Mouse (Mus musculus): ENCODE data around the gene Hes2.

DNA sequence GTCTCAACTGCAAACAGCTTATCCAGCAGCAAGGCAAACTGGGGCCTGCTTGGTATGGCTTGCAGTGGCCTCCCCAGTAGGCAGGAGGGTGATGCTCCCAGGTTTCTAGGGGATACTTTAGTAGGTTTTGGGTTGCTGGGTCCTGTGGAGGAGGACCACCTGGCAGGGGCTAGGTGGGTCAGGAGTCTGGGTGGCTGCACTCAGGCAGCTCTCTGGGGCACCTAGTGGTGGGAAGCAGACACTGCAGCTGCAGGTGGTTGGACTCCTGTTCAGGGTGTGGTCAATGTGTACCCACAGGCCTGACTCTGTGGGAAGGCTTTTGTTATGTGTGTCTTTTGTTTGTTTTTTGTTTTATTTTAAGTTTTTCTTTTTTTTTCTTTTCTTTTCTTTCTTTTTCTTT lies 24.2 kb upstream of the Hes2 start:
- TF ChIP-seq ZNF384 (IDR thresholded peaks at IDR 0.05; ENCODE audit: low read depth, low read length) (no peak), HCFC1 (IDR thresholded peaks at IDR 0.05; ENCODE audit: borderline replicate concordance, insufficient read depth, low read length) (no peak)

All from ES-E14 (cell line).